Mouse (Mus musculus): Measurements from ENCODE around the gene Nfib.

Gene Nfib

DNA sequence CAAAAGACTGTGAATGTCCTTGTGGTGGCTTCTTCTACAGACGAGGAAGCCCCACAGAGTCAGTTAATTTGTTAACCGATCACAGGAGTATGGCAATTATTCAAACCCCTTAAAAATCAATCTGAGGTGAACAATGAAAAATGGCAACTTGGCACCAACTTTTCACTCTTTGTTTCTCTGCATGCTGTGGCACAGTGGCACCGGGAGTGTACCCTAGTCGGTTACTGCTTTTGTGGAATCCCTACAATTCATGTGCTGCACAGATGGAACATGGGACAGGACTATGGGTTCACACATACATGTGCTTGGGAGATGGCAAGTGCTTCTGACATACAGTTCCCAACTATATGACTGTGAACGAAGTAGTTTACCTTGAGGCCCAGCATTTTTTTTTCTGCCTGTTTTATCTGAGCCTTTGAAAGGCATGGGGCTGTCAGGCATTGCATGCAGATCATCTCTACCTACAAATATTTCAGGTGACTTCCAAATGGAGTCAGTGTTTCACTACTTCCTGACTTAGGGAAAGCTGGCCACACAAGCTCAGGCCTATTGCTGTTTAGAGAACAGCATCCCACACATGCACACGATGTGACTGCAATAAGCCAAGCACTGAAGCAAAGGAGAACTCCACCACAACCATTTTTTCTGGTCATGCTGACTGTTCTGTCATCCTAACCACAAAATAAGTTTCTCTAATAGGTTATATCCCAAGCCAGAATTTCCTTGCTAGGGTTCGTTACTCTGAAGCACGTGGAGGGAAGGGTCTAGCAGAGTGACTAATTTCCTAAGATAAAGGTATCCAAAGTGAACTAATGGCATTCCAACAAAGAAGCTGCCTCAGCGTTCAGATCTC is 205.6 kb downstream of the Nfib start:
- in situ Hi-C loops (cut with MboI; ENCODE audit: low pct_unique_long_range_greater_than_20kb in 1 of 2, low sequenced_read_pairs in 2 of 2, unreplicated experiment in 1 of 2): no loop called here

DNA sequence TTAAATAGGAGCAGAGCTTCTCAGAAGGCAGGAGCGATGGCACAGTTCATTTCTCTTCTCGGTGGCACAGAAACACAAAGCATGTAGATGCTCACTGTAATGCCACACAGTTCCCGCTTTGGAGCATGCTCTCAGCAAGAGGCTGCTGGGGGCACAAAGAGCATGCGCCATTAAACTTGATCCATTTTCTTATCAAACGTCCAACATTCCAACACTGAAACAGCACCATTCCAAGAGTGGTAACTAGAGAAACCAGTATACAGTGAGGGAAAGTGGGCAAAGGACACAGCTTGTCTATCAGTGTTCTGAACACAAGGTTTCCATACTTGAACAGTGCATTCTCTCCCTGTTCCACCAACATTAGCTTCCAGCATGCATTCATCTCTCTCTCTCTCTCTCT is 206.3 kb downstream of the Nfib start:
- in situ Hi-C loops (cut with MboI; ENCODE audit: low pct_unique_long_range_greater_than_20kb in 1 of 2, low sequenced_read_pairs in 2 of 2, unreplicated experiment in 1 of 2): no loop called here

DNA sequence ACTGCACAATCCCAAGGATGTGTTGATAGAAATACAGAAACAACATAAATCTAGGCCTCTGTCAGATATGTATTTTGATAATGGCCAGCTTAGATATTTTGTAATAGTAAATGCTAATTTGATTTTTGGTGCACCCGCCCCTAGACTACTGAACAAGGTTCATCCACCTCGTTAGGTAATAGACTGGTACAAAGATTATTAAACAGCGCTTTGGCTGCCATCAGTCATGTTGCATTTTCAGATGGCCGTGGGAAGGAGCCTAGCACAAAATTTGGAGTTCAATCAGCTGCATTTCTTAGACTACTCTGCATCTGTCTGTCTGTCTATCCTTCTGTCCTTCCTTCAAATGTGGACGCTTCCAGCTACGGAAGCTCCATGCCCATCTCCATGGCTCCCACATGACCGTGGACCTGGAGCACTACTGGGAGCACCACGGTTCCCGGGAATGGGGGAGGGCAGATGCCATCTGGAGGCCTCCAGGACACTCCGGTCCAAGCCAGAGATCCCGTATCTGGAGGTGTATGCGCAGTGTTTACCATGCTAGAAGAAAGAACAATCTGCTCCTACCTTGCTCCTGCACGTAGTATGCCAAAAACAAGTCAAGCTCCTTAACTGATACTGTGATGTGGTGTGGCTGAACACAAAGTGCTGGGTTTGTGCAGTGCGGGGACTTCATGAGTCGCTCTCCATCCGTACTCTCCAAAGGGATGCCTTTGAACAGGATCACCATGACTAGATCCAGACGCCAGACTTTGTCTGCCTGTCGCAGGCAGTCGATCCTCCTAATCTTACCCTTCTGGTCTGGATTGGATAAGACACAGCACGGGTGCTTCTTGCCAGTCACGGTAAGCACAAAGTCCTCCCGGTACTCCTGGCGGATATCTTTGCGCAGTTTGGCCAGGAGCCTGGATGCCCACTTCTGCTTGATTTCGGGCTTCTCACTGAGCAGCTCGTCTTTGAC is 207.6 kb downstream of the Nfib start:
- in situ Hi-C loops (cut with MboI; ENCODE audit: low pct_unique_long_range_greater_than_20kb in 1 of 2, low sequenced_read_pairs in 2 of 2, unreplicated experiment in 1 of 2): no loop called here

DNA sequence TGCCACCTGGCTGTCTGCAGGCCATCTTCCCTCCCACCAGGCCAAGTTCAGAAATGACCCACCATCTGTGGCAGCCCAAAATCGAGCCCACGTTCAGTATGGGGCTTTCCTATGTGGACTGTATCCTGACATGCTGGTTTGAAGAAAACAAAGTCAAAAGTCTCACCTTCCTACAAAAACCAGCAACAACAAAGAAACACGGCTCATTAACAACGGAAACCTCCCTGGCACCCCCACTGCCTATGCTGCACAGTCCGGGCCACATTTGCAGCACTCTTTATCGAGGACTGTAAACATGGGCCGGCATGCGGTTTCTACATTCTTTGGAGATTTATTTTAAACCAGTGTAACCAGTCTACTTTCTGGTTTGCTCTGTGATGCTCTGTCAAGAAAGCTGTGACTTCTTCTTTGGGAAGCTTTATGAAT is 208.4 kb downstream of the Nfib start:
- in situ Hi-C loops (cut with MboI; ENCODE audit: low pct_unique_long_range_greater_than_20kb in 1 of 2, low sequenced_read_pairs in 2 of 2, unreplicated experiment in 1 of 2): no loop called here

DNA sequence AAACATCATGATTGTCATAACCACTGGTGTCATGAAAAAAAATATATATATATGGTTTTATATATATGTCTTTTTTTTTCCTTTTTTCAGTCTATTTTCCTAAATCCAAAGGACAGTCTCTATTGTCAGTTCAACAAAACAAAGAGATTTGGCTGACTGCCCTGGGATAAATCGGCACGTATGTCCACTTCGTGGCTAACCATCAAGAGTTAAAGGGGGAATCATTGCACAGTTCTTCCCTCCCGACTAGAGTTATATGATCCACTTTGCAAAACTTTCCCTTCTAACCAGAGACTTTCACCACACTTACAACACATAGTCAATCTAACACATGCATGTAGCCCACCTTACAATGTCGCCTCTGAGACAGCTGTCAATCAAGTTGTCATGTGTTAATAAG is 209.2 kb downstream of the Nfib start:
- in situ Hi-C loops (cut with MboI; ENCODE audit: low pct_unique_long_range_greater_than_20kb in 1 of 2, low sequenced_read_pairs in 2 of 2, unreplicated experiment in 1 of 2): no loop called here

DNA sequence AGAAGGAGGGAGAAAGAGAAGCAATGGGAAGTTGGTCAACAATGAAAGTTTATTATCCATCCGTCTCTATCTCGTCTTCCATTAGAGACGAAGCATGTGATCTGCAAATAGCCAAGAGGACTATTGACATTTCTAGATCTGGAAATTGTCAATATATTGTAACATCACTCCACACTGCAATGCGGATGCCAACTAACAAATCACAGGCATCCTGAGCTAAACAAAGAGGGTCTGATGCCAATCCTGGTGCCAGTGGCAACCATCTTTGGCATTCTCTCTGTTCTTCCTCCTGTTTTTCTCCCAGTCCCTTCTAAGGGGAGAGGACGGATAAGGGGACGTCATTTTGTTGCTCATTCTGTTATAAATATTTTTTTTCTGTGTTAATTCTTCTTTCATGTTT is 209.9 kb downstream of the Nfib start:
- in situ Hi-C loops (cut with MboI; ENCODE audit: low pct_unique_long_range_greater_than_20kb in 1 of 2, low sequenced_read_pairs in 2 of 2, unreplicated experiment in 1 of 2): no loop called here

DNA sequence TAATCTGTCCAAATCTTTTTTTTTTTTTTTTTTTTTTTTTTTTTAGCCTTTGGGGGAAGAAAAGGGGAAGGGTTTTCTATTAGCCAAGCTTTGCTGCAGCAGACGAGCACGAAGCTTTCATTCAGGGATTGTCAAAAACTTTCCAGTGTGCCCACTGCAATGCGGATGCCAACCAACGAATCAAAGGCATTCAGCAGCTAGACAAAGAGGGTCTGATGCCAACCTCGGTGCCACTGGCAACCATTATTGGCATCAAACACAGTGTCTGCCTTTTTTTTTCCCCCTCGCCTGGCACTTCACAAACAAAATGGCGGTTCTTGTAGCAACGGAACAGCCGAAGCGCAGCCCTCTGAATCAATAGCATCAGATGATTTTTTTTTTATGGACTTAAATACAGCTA is 210.7 kb downstream of the Nfib start:
- in situ Hi-C loops (cut with MboI; ENCODE audit: low pct_unique_long_range_greater_than_20kb in 1 of 2, low sequenced_read_pairs in 2 of 2, unreplicated experiment in 1 of 2): no loop called here

DNA sequence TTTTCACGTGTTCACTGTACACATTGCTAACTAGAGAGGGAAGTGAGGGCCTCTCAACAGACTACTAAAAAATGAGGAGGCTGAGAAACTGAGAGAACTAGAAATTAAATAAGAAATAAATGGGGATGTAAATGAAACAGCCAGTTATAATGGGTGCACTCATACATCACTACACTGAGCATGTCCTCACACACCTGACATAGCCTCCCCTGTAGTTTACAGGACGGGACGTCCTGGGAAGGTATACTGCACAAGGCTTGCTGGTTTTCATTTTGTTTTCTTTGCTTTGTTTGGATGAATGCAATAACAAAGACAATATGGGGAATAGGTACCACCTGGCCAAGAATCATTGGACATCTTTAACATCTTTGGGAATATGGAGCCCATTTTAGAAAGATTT is 211.1 kb downstream of the Nfib start:
- in situ Hi-C loops (cut with MboI; ENCODE audit: low pct_unique_long_range_greater_than_20kb in 1 of 2, low sequenced_read_pairs in 2 of 2, unreplicated experiment in 1 of 2): no loop called here

DNA sequence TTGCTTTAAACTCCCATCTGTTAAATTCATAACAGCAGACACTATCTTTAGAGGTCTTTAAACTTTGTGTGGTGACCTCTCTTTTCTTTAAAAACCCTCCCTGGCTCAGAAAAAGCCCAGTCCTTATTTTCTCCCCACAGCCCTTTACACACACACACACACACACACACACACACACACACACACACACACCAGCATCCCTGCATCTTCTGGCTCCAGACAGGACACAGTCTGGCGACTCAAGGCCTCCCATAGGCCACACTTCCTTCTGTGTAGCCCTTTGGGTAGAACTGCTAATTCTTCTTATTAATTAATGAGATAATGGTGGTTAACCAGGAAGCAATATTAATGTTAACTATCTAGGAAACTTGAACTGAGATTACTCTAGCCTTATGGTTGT is 211.7 kb downstream of the Nfib start:
- in situ Hi-C loops (cut with MboI; ENCODE audit: low pct_unique_long_range_greater_than_20kb in 1 of 2, low sequenced_read_pairs in 2 of 2, unreplicated experiment in 1 of 2): no loop called here

DNA sequence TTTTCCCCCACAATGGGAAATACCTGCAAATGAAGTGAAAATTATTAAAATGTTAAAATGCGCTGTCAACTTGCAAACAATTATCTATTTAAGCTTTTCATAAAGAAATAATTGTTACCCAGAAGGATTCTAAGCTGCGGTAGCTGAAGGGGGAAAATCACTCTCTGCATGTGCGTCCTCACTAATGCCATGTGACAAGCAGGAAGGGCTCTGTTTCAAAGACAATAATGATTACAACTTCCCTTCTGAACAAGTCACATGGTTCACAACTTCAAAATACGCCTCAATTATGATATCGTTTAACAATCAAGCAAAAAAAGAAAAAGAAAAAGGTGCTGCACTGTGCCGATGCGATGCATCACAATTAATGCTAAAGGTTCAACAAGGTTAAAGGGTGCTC is 212.2 kb downstream of the Nfib start:
- in situ Hi-C loops (cut with MboI; ENCODE audit: low pct_unique_long_range_greater_than_20kb in 1 of 2, low sequenced_read_pairs in 2 of 2, unreplicated experiment in 1 of 2): no loop called here

DNA sequence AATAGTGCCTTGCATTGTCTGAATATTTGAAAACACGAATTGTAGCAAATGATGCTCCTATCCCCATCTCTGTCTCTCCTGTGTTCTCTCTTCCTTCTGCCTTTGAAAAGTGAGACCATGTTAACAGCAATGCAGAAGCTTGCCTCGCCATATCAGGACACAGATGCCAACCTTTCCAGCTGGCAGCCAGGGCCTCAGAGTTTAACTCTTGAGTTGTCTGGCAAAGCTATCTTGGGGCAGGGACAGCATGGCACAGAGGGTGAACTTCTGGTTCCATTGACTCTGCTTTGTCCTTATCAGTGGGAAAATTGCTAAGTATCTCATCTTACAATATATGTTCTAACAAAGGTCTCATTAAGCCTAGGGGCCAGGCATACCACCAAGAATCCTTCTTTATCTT is 212.8 kb downstream of the Nfib start:
- in situ Hi-C loops (cut with MboI; ENCODE audit: low pct_unique_long_range_greater_than_20kb in 1 of 2, low sequenced_read_pairs in 2 of 2, unreplicated experiment in 1 of 2): no loop called here

DNA sequence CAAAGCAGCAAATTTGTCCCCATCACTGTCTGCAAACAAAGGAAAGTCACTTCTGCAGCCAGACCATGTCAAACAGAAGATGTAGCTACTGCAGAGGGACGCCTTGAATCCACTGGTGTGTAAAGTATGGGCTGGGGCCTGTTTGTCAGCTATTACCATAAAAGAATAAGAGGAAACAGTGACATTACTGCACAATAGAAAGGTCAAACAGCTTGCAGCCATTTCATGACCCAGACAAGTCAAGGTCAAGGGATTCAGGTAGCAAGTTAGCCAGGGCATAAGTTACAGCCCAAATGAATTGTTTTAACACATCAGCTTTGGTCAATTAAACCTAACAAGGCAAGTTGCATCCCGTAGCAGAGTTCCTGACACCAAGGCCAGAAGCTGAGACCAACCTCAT is 215.6 kb downstream of the Nfib start:
- in situ Hi-C loops (cut with MboI; ENCODE audit: low pct_unique_long_range_greater_than_20kb in 1 of 2, low sequenced_read_pairs in 2 of 2, unreplicated experiment in 1 of 2): no loop called here

DNA sequence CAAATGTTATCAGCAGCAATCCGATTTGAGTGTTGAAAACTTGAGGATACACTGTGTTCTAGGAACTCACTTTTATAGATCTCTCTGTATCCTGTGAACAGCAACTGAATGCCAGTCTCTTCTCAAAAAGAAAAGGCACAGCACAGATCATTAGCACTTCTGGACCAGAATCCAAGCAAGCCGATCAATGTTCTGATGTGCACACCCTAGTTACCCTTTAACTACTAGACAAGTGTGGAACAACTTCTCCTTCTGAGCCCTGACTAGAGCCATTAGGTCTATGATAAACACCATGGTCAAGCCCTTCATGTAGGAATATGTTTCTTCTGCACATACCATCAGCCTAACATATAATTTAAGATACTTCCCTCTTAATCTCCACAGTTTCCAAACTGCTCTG is 219.6 kb downstream of the Nfib start:
- in situ Hi-C loops (cut with MboI; ENCODE audit: low pct_unique_long_range_greater_than_20kb in 1 of 2, low sequenced_read_pairs in 2 of 2, unreplicated experiment in 1 of 2): no loop called here

DNA sequence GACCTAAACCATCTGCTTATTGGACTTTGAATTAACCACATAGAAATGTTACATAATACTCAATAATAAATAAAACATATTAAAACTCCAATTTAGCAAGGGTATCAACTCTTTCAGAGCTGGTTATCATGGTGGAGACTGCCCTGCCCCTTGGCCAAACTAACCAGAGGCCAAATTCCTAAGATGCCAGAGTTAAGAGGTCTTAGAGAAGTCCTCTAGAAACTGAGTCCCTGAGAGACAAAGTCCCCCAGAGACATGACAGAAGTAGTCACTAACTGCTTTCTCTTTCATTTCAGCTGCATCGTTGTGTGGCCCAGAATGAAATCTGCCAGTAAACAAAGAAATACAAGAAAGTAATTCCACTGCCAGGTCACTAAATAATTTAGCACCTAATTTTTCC is 221.7 kb downstream of the Nfib start:
- in situ Hi-C loops (cut with MboI; ENCODE audit: low pct_unique_long_range_greater_than_20kb in 1 of 2, low sequenced_read_pairs in 2 of 2, unreplicated experiment in 1 of 2): no loop called here

DNA sequence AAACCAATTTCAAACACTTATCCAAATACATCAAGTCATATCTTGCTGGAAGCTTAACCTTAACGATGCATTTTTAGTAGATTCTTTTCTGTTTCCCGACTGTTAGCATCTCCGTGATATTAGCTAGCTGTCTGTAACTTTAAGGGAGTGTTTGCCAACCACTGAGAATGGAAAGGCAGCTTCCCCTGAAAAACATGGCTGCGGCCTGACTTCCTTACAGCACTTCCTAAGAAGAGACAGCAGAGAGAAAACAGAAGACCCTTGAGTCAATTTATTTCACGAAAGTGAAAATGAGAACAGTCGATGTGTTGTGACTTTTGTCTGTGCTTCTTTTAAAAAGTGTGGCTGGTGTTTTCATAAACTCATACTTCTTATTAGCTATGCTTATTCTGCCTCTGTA is 222.3 kb downstream of the Nfib start:
- in situ Hi-C loops (cut with MboI; ENCODE audit: low pct_unique_long_range_greater_than_20kb in 1 of 2, low sequenced_read_pairs in 2 of 2, unreplicated experiment in 1 of 2): no loop called here

DNA sequence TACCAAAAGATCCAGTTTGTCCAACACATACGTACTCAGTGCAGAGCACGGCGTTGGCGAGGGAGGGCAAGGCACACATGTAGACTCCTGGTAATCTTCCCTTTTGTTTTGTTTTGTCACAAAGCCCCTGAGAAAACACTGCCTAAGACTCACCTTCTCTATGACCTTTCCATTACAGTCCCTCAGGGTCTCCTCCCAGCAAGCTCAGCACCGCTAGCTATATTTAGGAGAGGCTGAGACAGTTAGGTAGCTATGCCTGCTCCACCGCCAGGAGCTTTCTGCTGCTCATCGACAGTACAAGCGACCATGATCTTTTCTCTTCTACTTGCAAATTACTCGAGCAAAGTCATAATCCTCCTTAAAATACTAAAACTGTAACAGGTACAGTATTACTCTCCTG is 224.9 kb downstream of the Nfib start:
- in situ Hi-C loops (cut with MboI; ENCODE audit: low pct_unique_long_range_greater_than_20kb in 1 of 2, low sequenced_read_pairs in 2 of 2, unreplicated experiment in 1 of 2): no loop called here

DNA sequence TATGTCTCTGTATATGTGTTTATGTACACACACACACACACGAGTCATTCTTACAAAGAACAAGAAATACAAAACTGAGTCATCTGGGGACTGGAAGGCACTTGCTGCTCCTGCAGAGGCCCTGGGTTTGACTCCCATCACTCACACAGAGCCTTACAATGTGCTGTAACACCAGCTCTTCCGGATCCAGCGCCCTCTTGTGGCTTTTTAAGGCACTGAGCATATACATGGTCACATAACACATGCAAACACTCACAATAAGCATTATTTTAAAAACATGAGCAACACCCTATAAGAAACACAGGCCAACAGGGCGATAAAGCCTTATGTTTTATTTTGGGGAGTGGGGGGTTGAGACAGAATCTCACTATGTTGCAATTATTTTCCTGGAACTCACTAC is 226.2 kb downstream of the Nfib start:
- in situ Hi-C loops (cut with MboI; ENCODE audit: low pct_unique_long_range_greater_than_20kb in 1 of 2, low sequenced_read_pairs in 2 of 2, unreplicated experiment in 1 of 2): no loop called here

DNA sequence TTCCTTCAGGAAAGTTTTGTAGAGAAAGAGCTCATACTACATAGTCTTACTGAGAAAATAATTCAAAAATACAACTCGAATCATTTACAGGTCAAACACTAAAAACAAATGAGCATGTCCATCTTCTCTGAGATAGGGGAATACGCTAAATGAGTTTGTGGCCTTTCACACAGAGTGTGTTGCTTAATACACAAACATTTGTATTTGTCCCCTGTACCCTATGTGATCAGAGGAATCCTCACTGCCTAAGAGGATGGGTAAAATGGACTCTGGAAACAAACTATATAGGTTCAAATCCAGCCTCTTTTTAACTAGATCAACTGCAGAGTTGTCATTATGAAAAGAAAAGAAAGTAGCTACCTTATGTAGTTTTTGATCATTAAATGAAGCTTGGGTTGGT is 227.8 kb downstream of the Nfib start:
- in situ Hi-C loops (cut with MboI; ENCODE audit: low pct_unique_long_range_greater_than_20kb in 1 of 2, low sequenced_read_pairs in 2 of 2, unreplicated experiment in 1 of 2): no loop called here

DNA sequence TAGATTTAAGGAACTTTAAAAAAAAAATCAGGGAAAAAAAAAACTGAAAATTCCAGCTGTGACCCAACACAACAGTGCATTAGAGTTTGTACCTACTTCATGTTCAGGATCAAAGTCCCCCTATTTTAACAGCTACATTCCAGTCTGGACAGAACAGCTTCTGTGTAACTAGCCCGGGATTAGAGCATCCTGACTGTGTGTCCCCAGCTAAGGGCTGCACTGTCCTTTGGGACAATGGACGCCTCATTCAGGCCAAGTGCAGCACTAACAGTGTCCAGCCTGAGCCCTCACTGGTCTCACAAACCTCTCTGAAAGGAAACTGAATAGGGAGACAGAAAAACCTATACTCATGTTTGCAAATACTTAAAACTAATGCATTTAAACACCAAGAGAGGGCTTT is 229.1 kb downstream of the Nfib start:
- in situ Hi-C loops (cut with MboI; ENCODE audit: low pct_unique_long_range_greater_than_20kb in 1 of 2, low sequenced_read_pairs in 2 of 2, unreplicated experiment in 1 of 2): no loop called here

DNA sequence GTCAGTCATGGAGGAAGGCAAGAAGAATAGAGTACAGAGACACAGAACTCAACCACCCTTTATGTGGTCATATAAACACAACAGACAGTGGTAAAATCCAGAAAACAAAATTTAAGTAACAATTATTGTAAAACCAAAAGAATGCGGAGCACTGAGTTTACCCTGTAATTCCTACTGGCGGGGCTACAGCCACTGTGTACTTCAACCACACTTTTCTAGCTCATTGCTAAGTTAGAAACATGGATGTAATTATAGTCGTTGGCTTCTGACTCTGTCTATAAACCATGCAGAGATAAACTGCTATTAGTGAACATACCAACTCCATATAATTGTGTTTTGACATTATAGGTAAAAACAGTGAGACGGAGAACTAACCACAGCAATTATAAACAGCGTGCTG is 231.2 kb downstream of the Nfib start:
- in situ Hi-C loops (cut with MboI; ENCODE audit: low pct_unique_long_range_greater_than_20kb in 1 of 2, low sequenced_read_pairs in 2 of 2, unreplicated experiment in 1 of 2): no loop called here
